Mouse (Mus musculus) cerebellum, postnatal 25 days (tissue): ENCODE measurements around the gene Bnc1.
A peak's percentile ranks its signal among the peaks of the same experiment; 100 is the strongest.

Experiments
- DNase-seq, 2 experiments: peaks; one replicate each; pipeline ENCODE4 v3.0.0; 2021; ENCODE audit warnings: mixed read lengths in 2 of 2

The Bnc1 gene

GRCm38 (mm10) chr7:81973339-81973738 is 18.8 kb downstream of the Bnc1 start:
- no peak for DNase-seq

GRCm38 (mm10) chr7:81968975-81969374 is 23.1 kb downstream of the Bnc1 start:
- DNase-seq: no peak

DNA sequence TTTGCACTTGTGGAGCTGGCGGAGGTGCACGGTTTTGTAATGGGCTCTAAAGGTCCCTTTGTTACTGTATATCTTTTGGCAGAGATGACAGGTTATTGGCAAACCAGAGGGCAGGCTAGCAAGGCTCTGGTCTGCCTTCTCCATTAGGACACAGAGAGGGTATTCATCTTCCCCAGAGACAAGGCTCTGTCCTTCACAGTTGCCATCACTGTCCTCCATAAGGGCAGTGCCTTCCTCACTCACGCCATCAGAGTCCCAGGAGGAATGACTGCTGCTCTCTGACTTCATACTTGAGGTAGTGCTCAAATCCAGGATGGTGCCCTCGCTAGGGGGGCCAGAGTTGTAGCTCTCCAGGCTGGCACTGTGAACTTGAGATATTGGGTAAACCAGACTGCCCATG is 23.6 kb downstream of the Bnc1 start:
- no peak for DNase-seq

GRCm38 (mm10) chr7:81966195-81966594 is 25.9 kb downstream of the Bnc1 start:
- no peak for DNase-seq

- DNase-seq: peak; percentile 14 to 39
These were observed 32.4 kb downstream of the Bnc1 start for GRCm38 (mm10) chr7:81959704-81960103.

GRCm38 (mm10) chr7:81954208-81954846 is 37.8 kb downstream of the Bnc1 start:
- no peak for DNase-seq

GRCm38 (mm10) chr7:81950499-81950898 is 41.6 kb downstream of the Bnc1 start:
- DNase-seq: no peak

- no peak for DNase-seq
These were observed 46.7 kb downstream of the Bnc1 start for GRCm38 (mm10) chr7:81945398-81945797.

GRCm38 (mm10) chr7:81934806-81935205 is 57.3 kb downstream of the Bnc1 start:
- DNase-seq: no peak

- DNase-seq: peak in 1 of 2 experiments; percentile 91
These were observed 57.8 kb downstream of the Bnc1 start, which contains the start of gene Hdgfl3 for GRCm38 (mm10) chr7:81934267-81934745. TSS of gene Hdgfl3 (minus strand) at chr7:81934473.

- DNase-seq: peak; percentile 79 to 82
These were observed 58.4 kb downstream of the Bnc1 start for GRCm38 (mm10) chr7:81933601-81934266.

GRCm38 (mm10) chr7:81933061-81933600 is 59.0 kb downstream of the Bnc1 start:
- peak in 1 of 2 experiments; percentile 25 for DNase-seq

DNA sequence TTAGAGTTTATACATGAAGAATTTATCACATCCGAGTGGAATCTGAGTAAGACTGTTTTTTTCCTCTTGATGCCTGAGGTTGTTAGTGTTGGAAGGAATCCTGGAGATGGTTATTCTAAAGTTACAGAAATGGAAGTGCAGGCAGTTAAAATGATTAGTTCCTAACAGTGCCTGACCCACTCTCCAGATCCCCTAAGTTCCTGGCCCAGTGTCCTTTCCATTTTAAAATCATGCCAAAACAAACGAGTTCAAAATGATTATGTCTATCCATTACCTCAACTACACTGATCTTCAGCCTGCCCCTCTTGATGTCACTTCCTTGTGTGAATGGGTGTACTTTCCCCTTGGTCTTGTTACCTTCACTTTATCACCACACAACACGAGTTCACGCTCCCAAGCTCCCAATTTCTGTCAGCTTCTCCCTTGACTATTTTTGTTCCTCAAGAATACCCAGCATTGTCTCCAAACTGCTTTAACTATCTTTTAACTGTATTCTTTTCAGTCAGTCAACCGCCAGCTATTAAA is 59.5 kb downstream of the Bnc1 start:
- DNase-seq: no peak

DNA sequence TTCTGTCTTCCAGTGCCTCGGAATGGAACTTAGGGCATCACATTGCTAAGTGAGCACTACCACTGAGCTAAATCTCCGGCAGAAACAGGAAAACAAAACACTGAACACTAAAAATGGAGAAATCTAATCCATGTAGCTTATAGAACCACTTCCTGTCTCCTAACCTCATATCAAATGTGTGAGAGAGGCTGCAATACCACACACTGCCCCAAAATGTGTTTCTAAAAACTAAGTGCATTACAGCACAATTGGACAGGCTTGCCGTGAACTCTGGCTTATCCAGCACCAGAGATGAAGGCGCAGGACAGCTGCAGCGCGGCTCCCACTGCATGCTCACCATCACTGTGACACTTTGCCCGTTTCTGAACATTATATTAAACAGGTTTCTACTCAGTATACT is 63.1 kb downstream of the Bnc1 start:
- no peak for DNase-seq

- no peak for DNase-seq
These were observed 70.6 kb downstream of the Bnc1 start for GRCm38 (mm10) chr7:81921379-81921952.

- DNase-seq: no peak
These were observed 71.8 kb downstream of the Bnc1 start for GRCm38 (mm10) chr7:81920314-81920713.

- peak; percentile 27 to 46 for DNase-seq
These were observed 73.8 kb downstream of the Bnc1 start for GRCm38 (mm10) chr7:81918316-81918715.
